In genomic region chr14:121613490-121613889, GRCm38 (mm10) we compare ENCODE assay signal across 17 mouse cellular contexts.
DNase-seq lines count a peak whose midpoint lies in the region; ATAC-seq and TF ChIP-seq lines count a peak whose summit lies in the region.
"Had no signal": no experiment of that assay in that cellular context is flagged by ENCODE, and none has a peak within 500 bp of the region (broad histone marks: within the 10 kb centered on the region; RNA-seq: fewer than 3 reads in every experiment).

No protein-coding gene starts in this region.

- ATAC-seq in frontal cortex, adult (ENCODE audit: low TSS enrichment): peak; percentile 72
- ATAC-seq: forebrain, embryonic 16.5 days; intestine, embryonic 15.5 days had no signal

- no peak overlapping the region for H3K4me3 ChIP-seq in layer of hippocampus, adult 2 months
- H3K4me3 ChIP-seq: embryonic facial prominence, embryonic 12.5 days; forebrain, embryonic 12.5 days; heart, embryonic 13.5 days; hindbrain, embryonic 13.5 days; intestine, embryonic 15.5 days had no signal

- H3K27ac ChIP-seq in layer of hippocampus, adult 2 months: peak overlapping the region; percentile 66; the same call in 1 of the 2 replicates
- H3K27ac ChIP-seq: embryonic facial prominence, embryonic 12.5 days; forebrain, embryonic 12.5 days; heart, embryonic 13.5 days; hindbrain, embryonic 13.5 days; intestine, embryonic 15.5 days had no signal

- no peak for TF ChIP-seq CTCF in layer of hippocampus, adult 2 months (conservative IDR thresholded peaks at IDR 0.05)

- no peak for DNase-seq in frontal cortex, postnatal 10 days (ENCODE audit: low spot score in 2 of 2)
- DNase-seq in layer of hippocampus, adult 2 months (ENCODE audit: low spot score in 2 of 2): no peak
- DNase-seq in layer of hippocampus, postnatal 14 days (ENCODE audit: low spot score in 2 of 2): no peak
- peak; percentile 67 for DNase-seq in A20 (ENCODE audit: low read depth, low spot score)
- peak; percentile 85 for DNase-seq in telencephalon, adult 2 months (ENCODE audit: low read depth, low spot score)
- DNase-seq: adrenal gland, adult 2 months; adrenal gland, postnatal 25 days; cerebellum, adult 8-10 months; gastrocnemius, postnatal 14 days; heart, postnatal 4 days had no signal

Comparison
In these comparisons a context has a peak if more than half of its experiments do, and no peak if none do; other contexts are left out.
1. DNase-seq: peak in A20 (single experiment) and telencephalon, adult 2 months (single experiment); none in frontal cortex, postnatal 10 days (0 of 2), layer of hippocampus, adult 2 months (0 of 2) and layer of hippocampus, postnatal 14 days (0 of 2).